Mouse (Mus musculus) lung, postnatal 0 days (tissue): ENCODE data around the gene Sipa1l2.

ENCODE experiments used
- CTCF ChIP-seq: IDR thresholded peaks from 2 replicates; pipeline ENCODE4 v1.5.1; 2016; ENCODE audit warnings: antibody characterized with exemption, mild to moderate bottlenecking
- EP300 ChIP-seq: IDR thresholded peaks from 2 replicates; pipeline ENCODE4 v1.6.1; 2016; ENCODE audit warnings: antibody characterized with exemption, mild to moderate bottlenecking, control low read depth

- no peak for TF ChIP-seq CTCF
- TF ChIP-seq EP300, result no peak
These were observed 193.2 kb downstream of the Sipa1l2 start for GRCm38 (mm10) chr8:125376448-125376845.
